Mouse (Mus musculus): ENCODE results near the gene Sema3a. TPM values are rescaled to one million over a fixed set of nuclear protein-coding genes. Genes with fewer than 3 reads are reported as not detected.

The Sema3a gene
- total RNA-seq, 2 experiments from 2014 or later: 1.5 to 1.8 TPM

DNA sequence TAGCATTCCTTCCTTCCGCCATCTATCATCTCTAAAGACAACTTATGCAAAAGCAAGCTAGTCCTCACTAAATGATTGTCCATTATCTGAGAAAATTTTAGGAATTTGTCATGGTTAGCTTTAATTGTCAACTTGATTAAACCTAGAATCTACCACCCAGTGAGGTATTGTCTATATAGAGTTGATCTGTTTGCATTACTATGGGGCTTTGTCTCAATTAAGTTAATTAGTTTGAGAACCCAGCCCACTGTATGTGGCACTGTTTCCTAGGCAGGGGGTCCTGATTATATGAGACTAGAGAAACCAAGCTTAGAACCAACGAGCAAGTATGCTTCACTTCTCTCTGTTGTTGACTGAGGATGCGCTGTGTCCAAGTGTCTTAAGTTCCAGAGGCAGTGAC, 194.9 kb downstream of the Sema3a start:
- no peak for DNase-seq

DNA sequence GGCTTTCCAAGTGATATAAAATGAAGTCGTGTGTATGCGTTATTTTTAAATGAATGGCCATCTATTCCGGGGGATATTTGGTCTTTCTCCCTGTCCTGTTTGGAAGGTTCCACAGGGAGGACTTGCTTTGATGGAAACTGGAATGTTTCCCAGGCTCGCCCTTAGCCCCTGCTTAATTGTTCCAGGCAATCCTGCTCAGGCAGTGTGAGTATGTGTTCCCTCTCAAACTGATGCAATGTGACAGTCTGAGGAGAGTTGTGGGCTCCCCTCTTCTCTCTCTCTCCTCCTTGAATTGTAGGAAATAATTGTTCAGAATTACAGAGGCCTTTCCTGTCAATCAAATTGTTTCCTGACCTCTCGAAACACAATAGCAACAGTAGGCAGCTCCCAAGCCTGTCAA, 202.1 kb downstream of the Sema3a start:
- no peak for DNase-seq

DNA sequence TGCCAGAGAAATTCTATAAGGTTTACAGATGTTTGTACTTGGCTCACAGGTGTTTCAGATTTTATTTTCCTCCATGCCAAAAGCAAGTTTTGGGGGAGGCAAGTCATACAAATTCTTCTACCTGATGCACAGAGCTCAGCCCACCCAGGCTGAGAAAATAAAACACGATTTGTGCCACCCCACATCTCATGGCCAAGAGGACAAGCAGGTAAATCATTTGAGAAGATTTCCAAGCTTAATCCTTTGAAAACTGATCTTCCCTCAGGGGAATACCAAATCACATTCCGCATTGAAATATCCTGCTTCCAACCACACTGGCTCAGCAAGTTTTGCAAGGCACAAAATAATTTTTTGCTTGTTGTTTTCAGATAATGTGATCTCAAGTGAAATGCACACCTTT, 206.2 kb downstream of the Sema3a start:
- DNase-seq: no peak

DNA sequence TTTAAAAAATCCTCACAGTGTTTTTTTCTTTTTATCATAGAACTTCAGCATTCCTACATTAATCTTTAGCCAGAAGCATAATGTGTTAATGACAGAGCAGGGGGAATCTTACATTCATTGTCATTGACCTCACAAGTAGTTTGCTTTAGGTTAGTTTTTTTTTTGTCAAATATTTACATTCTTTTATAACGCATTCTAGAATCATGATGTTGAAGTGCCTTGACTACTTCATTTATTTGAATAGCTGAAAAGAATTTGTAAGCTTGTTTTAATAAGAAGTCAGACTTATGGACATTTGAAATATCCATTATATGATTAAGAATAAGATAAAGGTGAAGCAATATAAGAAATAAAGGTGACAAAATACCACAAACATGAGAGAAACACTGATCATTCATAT, 212.5 kb downstream of the Sema3a start:
- DNase-seq: no peak

DNA sequence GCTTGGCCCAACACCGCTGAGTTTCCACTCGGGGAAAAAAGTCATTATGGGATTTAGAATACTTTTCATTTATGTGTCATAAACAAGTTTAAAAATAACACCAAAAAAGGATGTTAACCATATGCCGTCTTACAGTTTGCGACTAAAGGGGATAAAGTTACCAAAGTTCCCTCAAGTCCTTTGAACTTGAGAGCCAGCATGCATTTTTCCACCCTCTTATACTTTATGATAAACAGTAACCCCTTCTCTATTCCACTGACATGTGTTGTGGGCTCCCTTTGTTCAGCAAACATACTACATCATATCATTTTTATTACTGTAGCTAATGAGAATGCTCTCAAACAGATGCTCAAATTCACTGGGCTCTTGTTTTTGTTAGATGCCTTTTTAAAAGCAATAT, 221.9 kb downstream of the Sema3a start:
- DNase-seq: no peak

DNA sequence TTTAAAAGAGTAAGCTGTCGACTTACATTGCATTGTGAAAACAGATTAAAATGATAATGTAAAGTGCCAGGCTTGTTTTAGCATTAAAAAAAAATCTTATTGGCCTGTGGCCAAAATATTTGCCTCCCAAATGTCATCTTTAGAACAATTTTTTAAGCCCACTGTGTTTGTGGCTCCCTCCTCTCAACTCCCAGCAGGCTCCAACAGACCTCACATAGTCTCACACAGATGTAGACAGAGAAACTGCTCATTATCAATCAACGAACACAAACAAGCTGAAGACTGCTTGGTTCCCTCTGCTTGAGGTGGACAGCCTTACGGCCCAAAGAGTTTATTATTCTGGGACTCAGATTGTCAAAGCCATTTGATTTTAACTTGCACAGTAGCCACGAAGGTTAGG, 226.4 kb downstream of the Sema3a start:
- DNase-seq: no peak

DNA sequence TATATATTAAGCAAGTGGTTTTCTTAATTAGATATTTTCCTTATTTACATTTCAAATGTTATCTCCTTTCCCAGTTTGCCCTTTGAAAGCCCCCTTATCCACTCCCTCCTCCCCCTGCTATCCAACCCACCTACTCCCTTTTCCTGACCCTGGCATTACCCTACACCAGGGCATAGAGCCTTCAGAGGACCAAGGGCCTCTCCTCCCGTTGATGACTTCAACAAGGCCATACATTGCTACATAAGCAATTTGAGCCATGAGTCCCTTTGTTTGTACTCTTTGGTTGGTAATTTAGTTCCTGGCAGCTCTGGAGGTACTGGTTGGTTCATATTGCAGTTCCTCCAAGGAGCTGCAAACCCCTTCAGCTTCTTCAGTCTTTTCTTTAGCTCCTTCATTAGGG, 227.8 kb downstream of the Sema3a start:
- no peak for DNase-seq

DNA sequence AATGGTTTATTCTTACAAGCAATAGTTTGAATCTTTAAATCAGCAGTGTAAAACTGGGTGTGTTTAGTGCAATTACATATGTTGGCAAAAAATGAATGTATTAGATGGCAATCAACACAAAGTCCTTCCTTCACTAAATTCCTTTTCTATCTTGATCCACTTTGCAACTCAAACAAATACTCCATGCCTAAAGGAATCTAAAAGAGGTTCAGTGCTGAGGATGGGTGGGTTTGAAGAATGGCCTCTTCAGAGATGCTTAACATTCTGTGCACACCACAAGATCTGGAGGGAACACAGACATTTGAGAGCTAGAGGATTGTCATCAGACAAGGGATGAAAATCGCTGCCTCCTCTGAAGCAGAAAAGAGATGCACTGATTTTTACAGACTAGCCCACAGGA, 228.3 kb downstream of the Sema3a start:
- DNase-seq: no peak

DNA sequence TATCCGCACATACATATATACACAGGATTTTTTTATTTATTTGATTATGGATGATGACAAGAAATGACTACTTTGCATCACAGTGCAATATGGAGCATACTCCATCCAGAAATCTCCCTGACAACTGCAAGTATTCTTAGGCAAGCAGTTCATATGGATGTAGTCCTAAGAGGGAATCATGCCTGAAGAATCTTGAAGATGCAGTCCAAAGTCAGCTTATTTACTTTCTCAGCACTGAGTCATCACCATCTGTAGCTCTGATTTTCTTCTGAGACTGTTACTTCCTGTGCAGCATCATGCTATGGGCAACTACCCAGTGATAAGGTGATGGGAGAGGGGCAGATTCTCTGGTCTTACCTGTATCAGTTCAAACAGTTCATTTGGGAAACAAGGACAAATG, 229.7 kb downstream of the Sema3a start:
- DNase-seq: no peak

DNA sequence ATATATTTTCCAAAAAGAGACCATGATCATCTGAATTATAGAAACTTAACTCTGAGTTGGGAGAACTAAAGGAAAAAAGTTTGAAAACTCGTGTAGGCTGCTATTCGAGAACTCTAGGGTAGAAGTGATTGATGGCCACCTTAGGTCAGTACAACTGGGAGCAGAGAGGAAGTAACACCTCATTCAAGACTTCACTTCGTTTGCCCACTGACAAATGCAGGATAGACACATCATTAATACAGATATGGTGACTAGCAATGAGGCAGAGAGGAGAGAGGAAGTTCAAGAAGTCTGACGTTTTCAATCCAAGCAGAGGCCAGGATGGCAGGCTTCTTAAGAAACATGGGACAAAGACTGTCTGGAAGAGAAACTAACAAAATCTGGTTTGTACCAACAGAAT, 233.6 kb downstream of the Sema3a start:
- DNase-seq: no peak

DNA sequence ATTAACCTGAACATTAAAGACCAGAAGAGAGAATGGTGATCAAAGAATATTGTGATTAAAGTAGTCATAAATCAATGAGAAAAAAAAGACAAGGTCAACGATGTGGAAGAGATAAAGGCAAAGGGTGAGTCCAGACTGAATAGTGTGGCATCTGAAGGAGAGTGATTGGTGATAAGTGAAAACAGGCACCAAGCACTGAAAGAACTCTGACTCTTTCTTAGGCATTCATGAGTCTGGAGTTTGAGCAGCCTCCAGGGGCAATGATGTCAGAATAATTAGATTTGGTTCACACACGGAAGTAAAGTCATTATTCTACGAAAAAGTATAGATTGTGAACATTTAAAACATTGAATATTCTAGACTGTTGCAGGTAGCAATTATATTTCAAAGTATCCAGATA, 235.5 kb downstream of the Sema3a start:
- DNase-seq: no peak

DNA sequence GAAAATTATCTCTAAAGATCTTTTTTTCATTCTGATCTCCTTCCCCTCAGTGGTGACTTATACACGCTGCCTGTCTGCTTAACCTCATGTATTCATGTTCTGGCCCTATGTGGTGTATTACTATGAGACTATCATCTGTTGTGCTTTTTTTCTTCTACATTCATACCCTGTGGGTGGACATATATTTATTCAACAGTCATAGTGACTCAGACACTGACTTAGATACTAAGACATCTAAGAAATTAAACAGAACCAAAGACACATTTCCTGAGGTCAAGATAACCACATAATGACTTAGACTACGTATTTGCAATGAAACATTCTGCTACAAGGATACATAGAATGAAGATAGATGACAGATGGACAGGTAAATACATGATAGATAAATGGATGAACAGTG, 239.9 kb downstream of the Sema3a start:
- DNase-seq: no peak

DNA sequence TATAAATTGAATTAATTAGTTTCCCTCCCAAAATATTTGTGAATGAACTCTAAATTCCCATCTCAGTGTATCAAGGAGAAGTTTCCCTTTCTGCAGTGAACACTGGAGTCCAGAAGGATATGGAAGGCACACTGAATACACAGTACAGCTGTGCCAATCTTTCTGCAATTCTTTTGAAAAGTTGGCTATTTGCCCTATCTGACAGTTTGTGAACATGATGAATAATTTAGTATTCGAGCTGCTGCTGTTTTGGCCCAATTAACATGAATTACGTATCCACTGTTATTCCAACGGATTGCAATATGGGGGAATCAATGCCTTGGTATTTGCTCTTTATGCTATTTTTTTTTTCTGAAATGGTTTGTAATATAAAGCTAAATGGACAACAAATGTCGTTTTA, 254.0 kb downstream of the Sema3a start:
- DNase-seq: no peak

DNA sequence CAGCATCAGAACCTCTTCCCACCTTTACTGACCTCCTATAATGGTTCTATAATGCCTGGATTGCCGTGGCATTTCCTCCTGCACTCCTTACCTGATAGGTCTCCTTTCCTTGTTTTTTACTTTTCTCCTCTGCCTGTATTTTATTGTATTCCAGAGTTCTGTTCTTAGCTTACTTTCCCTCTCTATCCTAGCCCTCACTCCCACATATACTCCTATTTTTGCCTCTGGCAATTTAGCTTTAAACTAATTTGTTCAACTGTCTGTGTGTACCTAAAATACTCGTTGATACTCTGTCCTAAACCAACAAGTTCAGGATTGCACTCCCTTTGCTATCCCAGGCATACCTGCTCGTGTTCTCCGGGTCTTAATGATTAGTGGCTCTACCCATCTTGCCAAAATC, 258.8 kb downstream of the Sema3a start:
- no peak for DNase-seq

DNA sequence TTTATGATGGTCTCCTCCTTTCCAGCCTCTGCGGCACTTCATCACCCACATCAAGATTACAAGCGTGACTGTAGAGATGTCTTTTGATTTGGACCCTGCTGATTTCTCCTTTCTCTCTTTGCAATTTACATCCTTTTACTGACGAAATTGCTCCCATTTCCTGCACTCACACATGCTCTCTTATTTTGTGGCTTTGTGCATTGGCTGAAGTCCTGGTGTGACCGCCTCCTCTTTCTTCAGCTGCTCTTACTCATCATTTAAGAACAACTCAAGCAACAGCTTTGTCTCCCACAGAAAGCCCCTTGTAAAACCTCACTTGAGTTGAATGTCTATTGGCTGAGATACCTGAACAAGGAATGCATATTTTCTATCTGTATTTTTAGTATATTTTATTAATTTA, 259.5 kb downstream of the Sema3a start:
- no peak for DNase-seq

DNA sequence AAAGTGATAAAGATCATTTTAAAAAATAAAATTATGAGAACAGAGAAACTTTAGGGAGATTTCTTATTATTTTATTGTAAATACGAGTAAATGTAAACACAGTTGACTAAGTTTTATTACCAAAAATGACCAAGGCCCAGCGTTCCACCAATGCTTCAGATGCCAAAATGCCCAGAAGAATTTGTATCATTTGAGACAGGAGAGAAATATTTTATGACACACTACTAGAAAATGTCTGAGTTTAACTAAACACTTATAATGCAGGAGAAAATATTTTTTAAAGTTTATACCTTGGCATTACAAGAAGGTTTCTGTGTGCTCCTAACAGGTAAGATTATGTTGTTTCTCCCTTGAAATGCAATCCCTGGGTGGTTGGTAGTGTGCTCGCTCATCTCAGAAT, 261.4 kb downstream of the Sema3a start:
- no peak for DNase-seq

DNA sequence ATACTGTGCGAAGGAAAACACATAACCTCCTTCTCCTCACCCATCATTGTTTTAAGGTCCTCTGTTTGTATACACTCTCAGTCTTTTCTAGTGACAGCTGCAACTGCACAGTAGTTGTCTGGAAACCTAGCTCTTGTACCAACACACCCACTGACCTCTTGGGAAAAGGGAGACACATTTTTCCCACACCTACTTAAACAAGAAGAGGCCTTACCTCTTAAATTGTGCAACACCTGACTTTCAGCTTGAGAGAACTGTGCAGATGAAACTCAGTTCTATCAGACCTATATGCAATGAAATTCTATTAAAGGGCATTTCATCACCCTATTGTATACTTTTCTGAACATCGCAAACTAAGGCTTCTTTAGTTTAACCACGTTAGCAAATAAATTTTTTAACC, 262.5 kb downstream of the Sema3a start:
- DNase-seq: no peak

DNA sequence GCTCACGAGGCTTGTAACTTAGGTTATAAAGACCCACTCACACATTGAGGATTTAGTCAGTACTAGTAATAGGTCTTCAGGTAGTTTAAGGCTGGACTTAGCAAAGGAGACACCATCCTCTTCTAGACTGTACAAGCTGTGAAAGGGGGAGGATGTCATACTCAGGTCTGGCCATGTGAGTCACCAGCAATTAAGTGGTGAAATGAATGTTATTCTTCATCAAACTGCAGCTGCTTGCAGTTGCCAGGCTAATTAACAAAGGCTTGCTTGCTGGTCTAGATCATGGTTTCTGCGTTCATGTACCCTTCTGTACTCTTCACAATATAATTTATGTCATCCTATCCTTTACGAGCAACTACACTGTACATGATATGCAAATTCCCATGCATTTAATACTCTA, 264.8 kb downstream of the Sema3a start:
- DNase-seq: no peak

DNA sequence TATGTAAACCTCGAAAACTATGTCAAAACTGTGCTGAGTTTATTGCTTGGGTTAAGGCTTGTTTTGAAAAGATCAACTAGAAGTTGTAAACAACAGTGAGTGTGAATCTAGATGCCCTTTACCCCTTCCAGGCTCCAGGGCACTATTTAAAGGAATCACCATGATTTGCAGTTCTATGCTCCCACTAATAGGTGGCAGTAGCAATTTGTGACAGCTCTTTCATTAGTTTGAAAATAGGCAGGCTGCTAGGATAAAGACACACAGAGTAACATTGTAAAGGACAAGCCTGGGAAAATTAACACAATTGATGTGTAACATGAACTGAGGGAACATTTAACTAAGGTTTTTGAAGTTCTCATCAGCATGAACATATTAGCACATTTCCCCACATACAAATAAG, 280.2 kb downstream of the Sema3a start:
- no peak for DNase-seq

DNA sequence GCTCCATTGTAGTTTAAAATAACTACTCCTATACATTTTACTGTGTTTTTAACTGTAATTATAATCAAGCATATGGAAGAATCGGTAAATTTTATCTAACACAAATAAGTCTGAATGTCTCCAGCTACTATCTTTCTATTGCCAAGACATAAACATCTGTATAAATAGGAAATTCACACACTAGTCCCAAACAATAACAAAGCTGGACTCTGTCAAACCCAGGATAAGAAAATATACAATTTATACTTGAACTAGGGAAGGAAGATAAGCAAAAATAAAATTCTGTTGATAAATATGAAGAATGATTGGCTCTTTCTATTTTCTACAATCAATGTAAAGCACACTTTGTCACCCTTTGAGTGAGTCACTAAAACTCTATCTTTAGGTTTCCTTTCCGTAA, 280.9 kb downstream of the Sema3a start:
- DNase-seq: no peak

DNA sequence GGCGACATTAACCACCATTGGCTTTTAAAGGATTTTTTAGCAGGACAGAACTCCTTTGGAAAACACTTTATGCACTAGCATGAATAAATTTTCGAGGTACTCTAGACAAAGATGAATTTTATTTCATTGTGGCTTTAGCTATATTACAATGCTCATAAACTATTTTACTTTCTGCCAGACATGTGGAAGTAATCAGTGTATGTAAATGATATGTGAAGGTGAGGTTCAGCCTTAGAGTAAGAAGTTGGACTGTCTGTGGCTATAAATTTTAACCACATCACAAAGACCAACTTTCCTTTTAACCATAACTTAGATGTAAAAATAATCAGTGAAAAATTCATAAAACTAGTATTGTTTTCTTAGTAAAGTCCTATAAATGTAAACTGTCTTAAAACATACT, 286.7 kb downstream of the Sema3a start:
- no peak for DNase-seq

DNA sequence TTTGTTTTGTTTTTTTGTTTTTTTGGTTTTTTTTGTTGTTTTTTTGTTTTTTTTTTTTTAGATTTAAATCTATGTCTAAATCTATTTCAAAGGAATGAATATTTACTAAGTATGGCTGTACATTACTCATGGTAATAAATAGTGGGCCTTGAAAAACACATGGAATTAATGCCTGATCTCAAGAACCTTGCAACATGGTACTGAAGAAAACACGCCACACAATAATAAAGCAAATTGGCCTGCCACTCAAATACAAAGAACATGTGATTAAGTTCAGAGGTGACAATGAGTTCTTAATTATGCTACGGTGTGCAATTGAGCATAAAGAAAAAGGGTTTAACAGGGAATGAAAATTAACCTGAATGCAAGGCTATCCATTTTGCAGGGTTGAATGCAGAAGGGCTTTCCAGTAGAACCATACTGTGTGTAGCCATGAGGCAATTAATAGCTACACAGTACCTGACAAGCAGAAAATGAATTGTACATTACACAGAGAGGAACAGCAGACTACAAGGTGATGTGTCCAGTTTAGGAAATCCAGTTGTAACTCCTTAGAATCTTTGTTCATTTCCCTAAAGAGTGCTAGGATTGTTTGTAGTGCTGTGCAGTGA, 288.8 kb downstream of the Sema3a start:
- no peak for DNase-seq

DNA sequence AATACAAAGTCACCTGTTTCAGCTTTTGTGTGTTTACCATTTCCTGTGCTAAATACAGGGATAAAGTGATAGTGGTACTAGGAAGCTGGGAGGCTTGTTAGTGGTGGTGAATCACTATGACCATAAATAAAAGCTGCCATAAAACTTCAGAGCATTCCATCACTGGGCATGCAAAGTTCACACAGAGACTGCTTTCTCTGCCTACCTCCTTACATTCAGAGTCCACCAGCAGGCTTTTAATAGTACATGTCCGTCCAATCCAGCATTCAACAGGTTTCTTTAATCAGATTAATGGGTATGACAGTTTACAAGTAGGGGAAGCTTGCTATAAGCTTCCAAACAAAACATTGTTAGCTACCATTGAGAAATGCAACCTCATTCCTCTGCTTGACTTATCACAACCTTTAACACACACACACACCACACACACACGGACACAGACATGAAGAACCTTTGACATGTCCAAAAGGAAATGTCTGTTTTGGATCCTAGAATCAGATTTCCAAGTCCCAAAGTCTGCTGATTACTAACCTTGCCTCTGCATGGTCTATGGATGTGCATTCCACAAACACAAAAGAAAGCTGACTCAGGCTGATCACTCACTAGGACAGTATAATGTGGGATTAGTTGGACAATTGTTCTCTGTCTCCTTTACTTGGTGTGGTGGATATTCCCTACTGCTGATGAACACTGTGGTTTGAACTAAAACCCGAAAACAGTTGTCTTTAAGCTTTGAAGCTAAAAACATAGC, 291.9 kb downstream of the Sema3a start:
- no peak for DNase-seq

DNA sequence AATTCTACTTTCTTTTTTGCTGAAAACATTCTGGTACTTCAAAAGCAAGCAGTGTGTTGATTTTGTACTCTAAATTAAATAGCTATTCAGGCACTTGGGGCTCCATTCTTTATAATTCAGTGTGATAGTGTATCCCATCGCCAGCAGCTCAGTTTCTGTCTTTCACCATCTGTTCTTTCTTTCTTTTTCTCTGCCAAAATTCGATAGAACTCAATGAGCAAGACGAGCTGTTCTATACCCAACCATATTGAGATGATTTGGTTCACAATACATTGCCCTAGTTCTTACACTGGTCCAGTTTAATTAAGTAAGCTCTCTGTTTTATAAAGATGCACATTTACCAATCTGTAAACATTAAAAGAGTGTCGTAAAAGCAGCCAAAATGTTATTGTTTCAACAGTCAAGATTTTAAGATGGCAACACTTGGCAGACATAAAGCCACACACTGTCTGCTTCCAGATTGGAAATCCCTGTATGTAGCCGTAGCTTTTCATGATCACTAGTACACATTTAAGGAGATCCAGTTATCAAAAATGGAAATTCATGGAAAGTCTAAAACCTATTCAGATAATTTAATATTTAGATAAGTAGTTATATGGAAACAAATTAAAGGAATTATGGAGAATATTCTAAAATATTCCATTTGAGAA, 296.2 kb downstream of the Sema3a start:
- DNase-seq: no peak

All from gastrocnemius, postnatal 25 days (tissue).